Mouse (Mus musculus): ENCODE measurements around the gene Tepsin. TPM values are rescaled to one million over a fixed set of nuclear protein-coding genes. Genes with fewer than 3 reads are reported as not detected.

The Tepsin gene
- polyA plus RNA-seq, 1 experiment from 2014 or later, result 18.0 TPM

Small RNAs within 50 kb of the gene (microRNA-seq; reads per million reads assigned to microRNA genes)
- not detected for gene Gm25948

Other genes starting within 250 kb of the Tepsin start
- gene Chmp6, start 185.3 kb downstream of the Tepsin start, polyA plus RNA-seq (2015; fragmentation: Nextera tagmentation; extraction: Ambion mirVana), result 91.9 and 103 TPM in 2 replicates
- gene Baiap2, start 156.0 kb downstream of the Tepsin start, polyA plus RNA-seq (2015; fragmentation: Nextera tagmentation; extraction: Ambion mirVana), result 14.2 and 15.0 TPM in 2 replicates
- 6.8 and 8.4 TPM in 2 replicates for gene Aatk, start 51.6 kb downstream of the Tepsin start, polyA plus RNA-seq (2015; fragmentation: Nextera tagmentation; extraction: Ambion mirVana)
- gene Cep131, start 11.9 kb downstream of the Tepsin start, polyA plus RNA-seq (2015; fragmentation: Nextera tagmentation; extraction: Ambion mirVana), result 26.9 and 28.8 TPM in 2 replicates
- 59.2 and 60.5 TPM in 2 replicates for gene Ndufaf8, start 197 bp upstream of the Tepsin start, polyA plus RNA-seq (2015; fragmentation: Nextera tagmentation; extraction: Ambion mirVana)
- gene Slc38a10, start 52.6 kb upstream of the Tepsin start, polyA plus RNA-seq (2015; fragmentation: Nextera tagmentation; extraction: Ambion mirVana), result 76.8 and 92.2 TPM in 2 replicates
- 17.2 TPM in 2 replicates for gene Bahcc1, start 134.2 kb upstream of the Tepsin start, polyA plus RNA-seq (2015; fragmentation: Nextera tagmentation; extraction: Ambion mirVana)
- 3,229 and 3,555 TPM in 2 replicates for gene Actg1, start 249.8 kb upstream of the Tepsin start, polyA plus RNA-seq (2015; fragmentation: Nextera tagmentation; extraction: Ambion mirVana)

Measured in forebrain, embryonic 13.5 days (tissue).